Mouse (Mus musculus) forelimb bud, embryonic 11.5 days (tissue): ENCODE data around the gene Nup205.

Experiments used
- DNase-seq: peaks from one replicate; pipeline ENCODE4 v3.0.0-alpha.2; 2012; ENCODE audit warnings: low read depth, low spot score

The Nup205 gene

DNA sequence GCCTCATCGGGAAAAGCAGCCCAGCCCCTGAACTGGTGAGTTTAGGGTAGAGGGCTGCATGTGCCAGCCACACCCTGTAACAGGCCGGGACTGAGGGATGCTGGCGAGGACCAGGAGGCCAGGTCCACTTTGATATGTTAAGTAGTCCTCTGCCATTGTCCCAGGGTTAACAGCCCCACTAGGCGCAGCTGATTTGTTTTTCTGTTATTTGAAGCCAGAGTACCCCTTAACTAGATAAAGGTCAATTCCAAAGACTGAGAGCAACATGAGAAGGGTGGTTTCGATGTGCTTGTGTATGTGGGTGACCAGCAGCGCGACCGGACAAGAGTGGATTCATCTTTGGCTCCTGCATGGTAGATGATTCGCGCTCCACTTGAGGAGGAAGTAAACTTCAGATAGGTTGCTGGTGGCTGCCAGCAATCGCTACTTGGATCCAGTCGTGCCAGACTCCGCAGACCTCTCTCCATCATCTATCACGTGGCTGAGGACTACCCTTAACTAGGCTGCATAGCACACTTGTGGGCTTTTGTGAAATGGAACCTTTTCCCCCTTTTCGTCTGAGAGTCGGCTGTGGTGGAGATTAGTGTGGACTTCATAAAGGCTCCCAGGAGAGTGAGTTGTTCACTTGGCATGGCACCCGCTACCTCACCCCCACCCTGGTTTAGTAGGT is 74.7 kb downstream of the Nup205 start:
- DNase-seq = no peak

DNA sequence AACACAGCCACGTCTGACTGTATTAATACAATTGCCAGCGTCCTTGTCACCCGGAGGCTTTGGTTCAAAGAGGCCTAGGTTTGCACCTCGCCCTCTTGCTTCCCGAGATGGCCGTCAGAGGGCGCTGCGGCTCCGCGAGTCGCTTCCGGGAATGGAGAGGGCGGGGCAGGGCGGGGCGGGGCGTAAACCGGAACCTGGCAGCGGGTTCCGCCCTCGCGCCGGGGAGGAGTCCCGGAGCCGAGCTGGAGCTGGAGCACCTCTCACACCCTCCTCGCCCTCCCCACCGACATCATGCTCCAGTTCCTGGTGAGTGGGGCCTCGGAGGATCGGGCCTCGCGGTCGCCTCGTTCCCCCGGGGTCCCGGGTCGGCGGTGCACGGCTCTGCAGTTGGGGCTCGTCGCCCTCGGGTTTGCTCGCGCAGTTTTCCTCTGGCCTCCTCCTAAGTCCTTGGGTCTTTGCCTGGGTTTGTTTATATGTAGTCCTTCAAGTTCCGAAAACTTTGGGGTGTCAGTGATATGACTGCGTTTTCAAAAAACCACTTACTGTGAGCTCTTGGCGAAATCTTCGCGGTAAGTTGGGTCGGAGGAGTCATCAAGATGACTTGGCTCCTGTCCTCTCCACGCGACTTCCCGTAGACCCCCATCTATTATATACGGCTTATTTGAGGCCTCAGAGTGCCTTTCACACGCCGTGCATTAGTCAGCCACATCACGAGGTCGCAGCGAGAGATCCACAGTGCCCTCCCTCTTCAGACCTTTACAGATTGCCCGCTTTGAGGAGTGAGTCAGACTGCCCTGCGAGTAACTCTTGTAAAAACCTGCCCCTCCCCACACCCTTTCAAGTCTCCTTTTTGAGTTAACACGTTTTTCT is 75.5 kb downstream of the Nup205 start:
- DNase-seq = peak; percentile 87

DNA sequence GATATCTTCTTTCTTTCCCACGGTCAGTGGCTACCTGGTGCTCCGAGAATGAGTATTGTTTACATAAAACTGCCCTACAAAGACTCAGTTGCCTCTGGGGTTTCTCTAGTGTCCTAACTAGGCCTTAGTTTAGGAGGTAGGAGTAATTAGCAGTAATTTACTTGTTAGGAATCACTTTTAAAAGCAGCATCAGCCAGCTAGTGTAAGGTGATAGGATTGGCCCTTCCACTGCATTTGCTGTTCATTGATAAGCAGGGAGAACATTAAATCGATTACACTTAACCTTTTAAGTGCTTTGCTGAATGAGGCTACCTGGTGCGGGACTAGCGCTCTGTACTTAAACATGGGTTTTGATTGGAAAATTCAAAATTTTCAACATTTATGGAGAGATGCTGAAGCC is 76.3 kb downstream of the Nup205 start:
- DNase-seq = no peak

GRCm38 (mm10) chr6:35254136-35254904 is 77.1 kb downstream of the Nup205 start:
- no peak for DNase-seq

DNA sequence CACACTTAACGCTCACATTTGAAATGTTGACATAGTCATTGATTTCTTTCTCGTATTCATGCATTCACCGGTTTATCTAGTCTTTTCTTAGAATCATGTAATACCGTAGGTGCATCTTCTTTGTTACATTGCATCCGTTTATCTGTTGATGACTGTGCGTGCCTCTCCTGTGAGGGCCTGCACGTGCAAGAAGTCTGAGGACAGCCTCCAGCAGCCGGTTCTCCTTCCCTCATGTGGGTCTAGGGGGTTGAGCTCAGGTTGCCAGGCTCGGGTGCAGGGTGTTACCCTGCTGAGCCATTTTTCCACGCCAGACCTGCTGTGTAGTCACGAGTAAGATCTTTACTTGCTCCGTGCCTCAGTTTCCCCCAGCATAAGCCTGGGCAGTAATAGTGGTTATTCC is 77.8 kb downstream of the Nup205 start:
- no peak for DNase-seq

DNA sequence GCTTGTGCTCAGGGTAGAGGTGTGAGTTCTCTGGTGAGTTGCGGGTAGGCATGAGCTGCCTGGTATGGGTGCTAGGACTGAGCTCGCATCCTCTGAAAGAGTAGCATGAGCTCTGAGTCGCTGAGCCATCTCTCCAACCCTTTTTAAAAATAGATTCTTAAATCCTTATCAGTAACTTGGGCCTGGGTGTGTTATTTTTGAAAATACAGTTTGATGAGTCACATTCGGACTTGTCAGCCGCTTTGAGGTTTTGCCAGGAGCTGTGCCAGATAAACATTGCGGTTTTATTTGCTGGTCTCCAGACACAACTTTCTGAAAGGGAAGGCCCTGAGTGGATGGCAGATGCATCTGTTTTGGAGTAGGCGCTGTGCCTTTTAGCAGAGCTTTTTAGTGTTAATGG is 79.5 kb downstream of the Nup205 start:
- no peak for DNase-seq

DNA sequence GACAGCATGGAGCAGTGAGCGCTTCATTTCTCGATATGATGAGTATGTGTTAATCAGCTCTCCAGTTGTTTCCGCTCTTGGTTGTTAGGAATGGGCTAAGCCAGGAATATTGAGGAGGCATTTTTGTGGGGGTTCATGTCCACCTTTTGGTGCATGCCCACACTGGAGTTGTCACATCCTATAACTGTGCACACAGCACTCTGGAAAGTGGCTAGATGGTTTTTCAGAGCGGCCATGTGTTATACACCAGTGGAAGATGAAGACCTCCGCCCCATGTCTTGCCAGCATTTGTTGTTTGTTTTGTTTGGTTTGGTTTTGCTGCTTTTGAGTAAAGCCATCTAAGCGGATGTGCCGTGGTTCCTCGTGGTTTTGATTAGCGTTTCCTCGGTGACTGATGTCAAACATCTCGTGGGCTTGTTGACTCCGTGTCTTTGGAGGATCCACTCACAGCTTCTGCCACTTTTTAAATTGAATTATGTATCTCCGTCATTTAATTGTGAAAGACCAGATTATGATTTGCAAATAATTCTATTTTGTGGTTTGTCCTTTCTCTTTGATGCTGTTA is 80.5 kb downstream of the Nup205 start:
- no peak for DNase-seq

- no peak for DNase-seq
Measured at GRCm38 (mm10) chr6:35258922-35259321, 81.7 kb downstream of the Nup205 start.

- no peak for DNase-seq
Measured at GRCm38 (mm10) chr6:35259526-35259925, 82.3 kb downstream of the Nup205 start.

DNA sequence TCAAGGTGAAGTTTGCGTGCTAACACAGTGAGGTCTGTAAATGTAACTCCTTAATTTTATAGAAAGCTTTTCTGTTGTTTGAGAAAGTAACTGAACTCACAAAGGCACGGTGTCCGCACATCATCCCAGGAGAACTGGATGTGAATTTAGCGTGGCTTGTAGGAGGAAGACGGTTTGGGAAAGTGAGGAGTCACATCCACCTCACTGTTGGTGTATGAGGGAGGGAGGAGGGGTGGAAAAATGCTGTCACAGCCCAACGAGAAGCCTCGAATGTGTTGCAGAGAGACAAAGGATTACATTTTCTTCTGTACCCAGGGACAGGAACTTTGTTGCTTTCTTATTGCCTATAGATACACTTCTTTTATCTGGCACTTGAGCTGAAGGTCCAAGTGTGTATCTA is 83.3 kb downstream of the Nup205 start:
- DNase-seq = no peak

- no peak for DNase-seq
Measured at GRCm38 (mm10) chr6:35265580-35266278, 88.5 kb downstream of the Nup205 start.

- no peak for DNase-seq
Measured at GRCm38 (mm10) chr6:35268711-35269110, 91.5 kb downstream of the Nup205 start.

GRCm38 (mm10) chr6:35269643-35270042 is 92.4 kb downstream of the Nup205 start:
- no peak for DNase-seq

- DNase-seq = no peak
Measured at GRCm38 (mm10) chr6:35271094-35271855, 94.1 kb downstream of the Nup205 start.

DNA sequence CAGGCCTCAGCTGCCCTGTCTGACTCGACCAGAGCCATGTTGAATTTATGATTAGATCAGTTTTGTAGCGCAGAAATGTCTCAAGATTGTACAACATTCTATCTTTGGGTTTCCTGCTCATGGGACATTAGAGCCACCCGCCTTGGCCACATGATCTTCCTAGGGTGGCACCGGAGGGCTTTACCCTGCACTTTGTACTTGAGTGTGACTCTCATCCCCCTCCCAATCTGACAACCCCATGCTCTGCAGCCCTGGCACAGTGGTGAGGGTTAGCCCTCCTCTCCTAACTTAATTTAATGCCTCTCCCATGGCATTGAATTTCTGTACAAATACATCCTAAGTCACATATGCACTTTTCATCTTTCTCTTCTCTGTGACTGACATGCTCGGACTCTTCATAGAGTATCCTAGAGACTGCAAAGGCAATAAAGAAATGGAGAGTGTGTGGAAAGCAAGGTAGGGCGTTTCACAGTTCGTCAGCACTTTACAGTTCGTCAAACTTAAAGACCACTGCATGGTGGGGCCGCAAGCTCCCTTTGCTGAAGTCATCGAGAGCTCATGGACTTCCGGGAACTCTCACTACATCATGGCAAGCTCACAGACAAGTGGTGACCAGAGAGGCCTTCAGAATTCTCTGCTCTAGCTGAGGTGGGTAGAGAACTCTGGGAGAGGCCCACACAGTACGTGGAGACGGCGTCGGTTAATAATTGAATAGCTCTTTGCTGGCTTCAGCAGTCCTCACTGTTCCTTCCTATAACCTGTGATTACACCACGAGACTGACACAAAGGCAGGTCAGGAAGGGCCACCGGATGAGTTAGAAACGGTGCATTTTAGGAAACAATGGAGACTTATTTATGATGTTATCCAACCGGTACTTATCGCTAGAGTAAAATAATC is 94.9 kb downstream of the Nup205 start:
- DNase-seq = no peak

DNA sequence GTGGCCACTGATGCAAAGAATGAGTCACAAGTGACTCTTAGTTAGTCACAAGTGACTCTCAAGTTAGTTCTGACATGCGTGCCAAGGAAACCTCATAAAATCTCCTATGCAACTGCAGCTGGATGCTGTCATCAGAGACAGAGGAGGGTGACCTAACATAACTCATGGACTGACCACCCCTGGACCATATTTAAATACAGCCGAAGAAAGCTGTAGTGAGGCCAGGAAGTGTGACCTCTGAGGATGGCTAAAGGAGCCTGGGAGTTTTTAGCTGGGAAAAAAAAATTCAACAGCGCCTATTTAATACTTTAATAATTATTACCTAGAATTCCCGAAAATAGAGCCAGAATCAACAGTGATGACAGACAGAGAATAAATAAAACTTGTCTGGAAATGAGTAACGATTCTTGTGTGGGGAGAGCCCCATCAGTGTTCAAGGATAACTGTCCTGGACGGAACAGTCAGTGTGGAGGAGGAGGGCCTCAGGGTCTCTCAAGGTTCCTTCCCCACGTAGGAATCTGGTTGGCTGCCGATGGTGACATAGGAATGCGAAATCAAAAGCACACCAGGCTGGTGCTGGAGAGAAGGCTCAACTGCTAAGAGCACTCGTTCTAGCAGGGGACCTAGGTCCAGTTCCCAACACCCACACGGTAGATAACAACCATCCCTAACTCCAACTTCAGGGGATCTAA is 96.3 kb downstream of the Nup205 start:
- no peak for DNase-seq

DNA sequence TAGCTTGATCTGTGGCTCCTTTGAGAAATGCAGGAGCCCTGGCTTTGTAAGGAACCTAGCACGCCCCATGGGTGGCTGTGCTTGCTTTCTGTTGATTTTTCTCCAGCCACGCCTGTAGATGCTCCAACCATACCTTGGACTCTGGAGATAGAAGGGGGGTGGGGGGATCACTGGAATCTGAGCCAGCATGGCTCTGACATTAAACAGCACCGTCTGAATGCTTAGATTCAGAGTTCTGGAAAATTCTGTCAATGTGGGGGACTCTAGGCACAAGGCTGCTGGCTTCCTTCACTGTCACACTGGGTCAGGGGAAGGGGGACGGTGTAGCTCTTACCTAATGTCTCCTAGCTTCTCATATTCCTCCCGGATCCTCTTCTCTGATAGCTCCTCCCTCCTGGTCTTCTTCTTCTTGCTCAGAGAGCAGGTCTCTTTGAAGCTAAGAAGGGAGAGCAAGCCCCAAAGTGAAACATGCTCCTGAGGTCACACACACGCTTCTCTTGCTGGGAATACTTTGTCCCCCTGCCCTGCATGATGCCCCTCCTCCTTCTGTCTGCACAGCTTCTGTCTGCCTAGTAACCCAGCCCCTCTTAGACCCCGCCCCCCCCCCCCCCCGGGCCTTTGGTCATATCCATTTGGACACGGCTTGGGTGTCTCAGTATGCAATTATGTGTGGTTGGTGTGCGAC is 100.8 kb downstream of the Nup205 start:
- DNase-seq = no peak

DNA sequence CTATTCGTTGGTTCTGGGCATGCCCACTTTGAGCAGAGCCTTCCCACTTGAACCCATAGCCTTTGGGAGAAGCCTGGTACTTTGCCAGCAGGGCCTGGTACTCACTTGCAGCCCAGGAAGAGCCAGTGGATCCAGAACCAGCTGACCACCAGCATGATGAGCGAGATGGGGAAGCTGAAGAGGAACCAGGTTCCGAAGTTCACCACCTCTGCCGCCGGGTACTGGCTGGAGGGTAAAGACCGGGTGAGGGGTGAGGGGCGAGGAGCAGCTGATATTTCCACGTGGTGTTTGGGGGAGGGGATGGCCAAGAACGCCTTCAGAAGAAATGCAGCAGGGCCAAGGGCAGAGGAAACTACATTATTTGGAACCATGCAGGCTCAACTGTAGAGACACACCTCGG is 102.1 kb downstream of the Nup205 start:
- DNase-seq = no peak
